Mouse (Mus musculus): ENCODE measurements around the gene Eno2. TPM values are rescaled to one million over a fixed set of nuclear protein-coding genes. Genes with fewer than 3 reads are reported as not detected.

Eno2 gene
- 25.2 and 27.8 TPM in 2 replicates for polyA plus RNA-seq (2016; fragmentation: Nextera tagmentation; extraction: Ambion mirVana)

- Histone ChIP-seq H3K4me2 (replicated peaks) (peak within 1 kb of the TSS; percentile 71), H3K27ac (no peak within 1 kb of the TSS), H3K36me3 (no peaks in the 10 kb centered on the region), H3K9me3 (no peaks in the 10 kb centered on the region), H3K9ac (peak within 1 kb of the TSS; percentile 59), H3K4me3 (peak within 1 kb of the TSS; percentile 44), H3K4me1 (peaks cover 16% of the 10 kb centered on the region), H3K27me3 (replicated peaks) (peaks cover 14% of the 10 kb centered on the region)
- peak; percentile 84 for ATAC-seq (ENCODE audit: low FRiP score, low read depth)
- under 1% methylated on average over 54 of the region's 54 CpGs for WGBS
These were observed at the start of gene Eno2 for GRCm38 (mm10) chr6:124769101-124769765. Gene Eno2 (minus strand): TSS chr6:124769673.

GRCm38 (mm10) chr6:124817971-124818370 lies 48.5 kb upstream of the Eno2 start:
- Histone ChIP-seq H3K4me2 (replicated peaks) (no peak overlapping the region), H3K27me3 (replicated peaks) (no peaks in the 10 kb centered on the region), H3K4me3 (no peak overlapping the region), H3K4me1 (peaks cover 19% of the 10 kb centered on the region), H3K9me3 (no peaks in the 10 kb centered on the region), H3K9ac (0 out of 2 replicates have a peak overlapping the region, but pooled peaks have one; percentile 5), H3K36me3 (peaks cover 80% of the 10 kb centered on the region), H3K27ac (no peak overlapping the region)
- WGBS: 91% methylated on average over 8 of the region's 8 CpGs
- ATAC-seq (ENCODE audit: low FRiP score, low read depth): no peak

GRCm38 (mm10) chr6:124817563-124817962 lies 48.1 kb upstream of the Eno2 start:
- ATAC-seq (ENCODE audit: low FRiP score, low read depth): no peak
- no peak overlapping the region for H3K4me2 ChIP-seq (replicated peaks)
- H3K36me3 ChIP-seq: peaks cover 76% of the 10 kb centered on the region

GRCm38 (mm10) chr6:124817125-124817524 lies 47.7 kb upstream of the Eno2 start:
- Histone ChIP-seq H3K4me1 (peaks cover 28% of the 10 kb centered on the region), H3K4me2 (replicated peaks) (no peak overlapping the region), H3K9ac (no peak overlapping the region), H3K4me3 (no peak overlapping the region), H3K9me3 (no peaks in the 10 kb centered on the region), H3K27me3 (replicated peaks) (no peaks in the 10 kb centered on the region), H3K36me3 (peaks cover 74% of the 10 kb centered on the region), H3K27ac (no peak overlapping the region)
- no peak for ATAC-seq (ENCODE audit: low FRiP score, low read depth)
- WGBS: 94% methylated on average over 11 of the region's 11 CpGs

More at GRCm38 (mm10) chr6:124817563-124817962, 48.1 kb upstream of the Eno2 start:
- Histone ChIP-seq H3K27ac (no peak overlapping the region), H3K9me3 (no peaks in the 10 kb centered on the region), H3K9ac (0 out of 2 replicates have a peak overlapping the region, but pooled peaks have one; percentile 5), H3K4me1 (peaks cover 23% of the 10 kb centered on the region), H3K27me3 (replicated peaks) (no peaks in the 10 kb centered on the region), H3K4me3 (no peak overlapping the region)
- 97% methylated on average over 8 of the region's 8 CpGs for WGBS

GRCm38 (mm10) chr6:124816611-124817010 lies 47.1 kb upstream of the Eno2 start:
- Histone ChIP-seq H3K9me3 (no peaks in the 10 kb centered on the region), H3K9ac (no peak overlapping the region), H3K4me2 (replicated peaks) (no peak overlapping the region), H3K4me1 (peaks cover 31% of the 10 kb centered on the region), H3K27me3 (replicated peaks) (no peaks in the 10 kb centered on the region), H3K4me3 (no peak overlapping the region), H3K27ac (no peak overlapping the region), H3K36me3 (peaks cover 73% of the 10 kb centered on the region)
- ATAC-seq (ENCODE audit: low FRiP score, low read depth): no peak
- WGBS: 92% methylated on average over 4 of the region's 4 CpGs

GRCm38 (mm10) chr6:124814858-124815774 lies 45.6 kb upstream of the Eno2 start:
- H3K9ac ChIP-seq: 0 out of 2 replicates have a peak overlapping the region, but pooled peaks have one; percentile 13

GRCm38 (mm10) chr6:124814448-124814847 lies 45.0 kb upstream of the Eno2 start:
- Histone ChIP-seq H3K4me3 (peak overlapping the region; percentile 67), H3K4me1 (peaks cover 40% of the 10 kb centered on the region), H3K9ac (no peak overlapping the region), H3K4me2 (replicated peaks) (peak overlapping the region; percentile 89), H3K36me3 (peaks cover 56% of the 10 kb centered on the region), H3K9me3 (no peaks in the 10 kb centered on the region), H3K27ac (no peak overlapping the region), H3K27me3 (replicated peaks) (no peaks in the 10 kb centered on the region)
- peak; percentile 48 for ATAC-seq (ENCODE audit: low FRiP score, low read depth)
- WGBS: 45% methylated on average over 8 of the region's 8 CpGs

More at GRCm38 (mm10) chr6:124814858-124815774, 45.6 kb upstream of the Eno2 start:
- Histone ChIP-seq H3K4me2 (replicated peaks) (peak overlapping the region; percentile 9; the same call in 1 of the 2 replicates), H3K36me3 (peaks cover 63% of the 10 kb centered on the region), H3K27ac (no peak overlapping the region), H3K4me3 (no peak overlapping the region), H3K9me3 (no peaks in the 10 kb centered on the region), H3K4me1 (peaks cover 34% of the 10 kb centered on the region), H3K27me3 (replicated peaks) (no peaks in the 10 kb centered on the region)
- WGBS: 69% methylated on average over 9 of the region's 9 CpGs
- ATAC-seq (ENCODE audit: low FRiP score, low read depth): no peak

GRCm38 (mm10) chr6:124813933-124814332 lies 44.5 kb upstream of the Eno2 start, which contains the start of gene Tpi1:
Gene Tpi1 (minus strand): TSS chr6:124814296.
- H3K9ac ChIP-seq: peak within 1 kb of the TSS; percentile 82
- no peaks in the 10 kb centered on the region for H3K27me3 ChIP-seq (replicated peaks)
- peaks cover 45% of the 10 kb centered on the region for H3K4me1 ChIP-seq
- ATAC-seq (ENCODE audit: low FRiP score, low read depth): peak; percentile 85
- no peaks in the 10 kb centered on the region for H3K9me3 ChIP-seq
- H3K4me2 ChIP-seq (replicated peaks): peak within 1 kb of the TSS; percentile 89
- WGBS: under 1% methylated on average over 22 of the region's 22 CpGs
- H3K36me3 ChIP-seq: peaks cover 51% of the 10 kb centered on the region
- H3K27ac ChIP-seq: peak within 1 kb of the TSS; percentile 43; the same call in 1 of the 2 replicates
- H3K4me3 ChIP-seq: peak within 1 kb of the TSS; percentile 67

GRCm38 (mm10) chr6:124813496-124813895 lies 44.0 kb upstream of the Eno2 start:
- peaks cover 46% of the 10 kb centered on the region for H3K36me3 ChIP-seq
- WGBS: under 1% methylated on average over 18 of the region's 18 CpGs

GRCm38 (mm10) chr6:124812848-124813247 lies 43.4 kb upstream of the Eno2 start:
- peaks cover 54% of the 10 kb centered on the region for H3K4me1 ChIP-seq
- H3K4me2 ChIP-seq (replicated peaks): peak overlapping the region; percentile 89
- ATAC-seq (ENCODE audit: low FRiP score, low read depth): no peak
- no peaks in the 10 kb centered on the region for H3K9me3 ChIP-seq
- H3K27ac ChIP-seq: no peak overlapping the region
- no peaks in the 10 kb centered on the region for H3K27me3 ChIP-seq (replicated peaks)
- H3K36me3 ChIP-seq: peaks cover 40% of the 10 kb centered on the region
- H3K4me3 ChIP-seq: peak overlapping the region; percentile 67
- peak overlapping the region; percentile 82 for H3K9ac ChIP-seq
- WGBS: 21% methylated on average over 9 of the region's 9 CpGs

More at GRCm38 (mm10) chr6:124813496-124813895, 44.0 kb upstream of the Eno2 start:
- Histone ChIP-seq H3K4me2 (replicated peaks) (peak overlapping the region; percentile 89), H3K27me3 (replicated peaks) (no peaks in the 10 kb centered on the region), H3K4me1 (peaks cover 50% of the 10 kb centered on the region), H3K4me3 (peak overlapping the region; percentile 67), H3K27ac (peak overlapping the region; percentile 43; the same call in 1 of the 2 replicates), H3K9me3 (no peaks in the 10 kb centered on the region), H3K9ac (peak overlapping the region; percentile 82)
- ATAC-seq (ENCODE audit: low FRiP score, low read depth): peak; percentile 68

GRCm38 (mm10) chr6:124811701-124812560 lies 42.5 kb upstream of the Eno2 start:
- Histone ChIP-seq H3K4me3 (0 out of 2 replicates have a peak overlapping the region, but pooled peaks have one; percentile 67), H3K27ac (no peak overlapping the region), H3K4me2 (replicated peaks) (peak overlapping the region; percentile 89), H3K27me3 (replicated peaks) (no peaks in the 10 kb centered on the region), H3K4me1 (peaks cover 54% of the 10 kb centered on the region), H3K9me3 (no peaks in the 10 kb centered on the region), H3K36me3 (peaks cover 31% of the 10 kb centered on the region), H3K9ac (no peak overlapping the region)
- ATAC-seq (ENCODE audit: low FRiP score, low read depth): no peak
- WGBS: 89% methylated on average over 24 of the region's 24 CpGs
